Mouse (Mus musculus) spleen, adult 12 weeks (tissue): ENCODE measurements around the gene Vps53.

Experiments
- DNase-seq: peaks from one replicate; pipeline ENCODE4 v3.0.0; 2022; ENCODE audit warnings: low spot score

The Vps53 gene

DNA sequence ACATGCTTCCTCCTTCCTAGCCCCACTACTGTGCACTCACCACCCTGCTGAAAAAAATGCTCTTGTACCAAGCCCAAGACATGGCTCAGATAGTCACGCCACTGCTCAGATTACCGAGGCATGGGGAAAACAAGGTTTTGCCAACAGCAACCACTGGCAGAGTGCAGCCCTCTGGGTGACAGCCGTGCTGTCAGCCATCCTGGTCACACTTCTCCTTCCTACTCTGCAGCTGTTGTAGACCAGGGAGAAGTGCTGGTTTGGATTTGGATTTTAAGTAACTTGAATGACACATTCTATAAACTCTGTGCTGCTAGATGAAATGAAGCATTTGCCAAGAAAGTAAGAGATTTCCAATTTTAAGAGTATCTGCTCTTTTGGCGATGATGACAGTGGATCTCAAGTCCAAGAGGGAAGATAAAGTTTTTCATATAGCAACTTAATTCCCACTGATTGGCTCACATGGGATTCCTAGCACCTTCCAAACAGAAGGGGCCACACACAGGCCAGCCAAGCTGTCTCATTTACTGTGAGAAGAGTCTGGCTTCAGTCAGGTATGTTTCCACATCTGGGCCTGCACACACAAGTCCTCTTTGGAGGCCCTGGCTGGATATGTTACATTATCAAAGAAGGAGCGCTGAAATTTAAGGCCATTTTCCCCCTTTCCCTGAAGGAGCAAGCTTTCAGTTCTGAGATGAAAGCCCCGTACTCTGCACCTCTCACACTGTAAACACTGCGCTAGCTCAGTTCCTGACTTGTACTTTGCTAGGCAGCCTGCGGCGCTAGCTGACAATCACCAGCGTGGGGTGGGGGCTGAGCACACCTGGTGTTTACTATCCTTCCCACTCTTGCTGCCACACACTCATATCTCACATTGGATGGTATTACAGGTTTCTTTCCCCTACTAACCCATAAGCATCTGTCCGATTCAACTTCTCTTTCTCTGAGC, 72.6 kb downstream of the Vps53 start:
- no peak for DNase-seq

- DNase-seq: no peak
Observed at GRCm38 (mm10) chr11:76101154-76101553, 78.3 kb downstream of the Vps53 start.

DNA sequence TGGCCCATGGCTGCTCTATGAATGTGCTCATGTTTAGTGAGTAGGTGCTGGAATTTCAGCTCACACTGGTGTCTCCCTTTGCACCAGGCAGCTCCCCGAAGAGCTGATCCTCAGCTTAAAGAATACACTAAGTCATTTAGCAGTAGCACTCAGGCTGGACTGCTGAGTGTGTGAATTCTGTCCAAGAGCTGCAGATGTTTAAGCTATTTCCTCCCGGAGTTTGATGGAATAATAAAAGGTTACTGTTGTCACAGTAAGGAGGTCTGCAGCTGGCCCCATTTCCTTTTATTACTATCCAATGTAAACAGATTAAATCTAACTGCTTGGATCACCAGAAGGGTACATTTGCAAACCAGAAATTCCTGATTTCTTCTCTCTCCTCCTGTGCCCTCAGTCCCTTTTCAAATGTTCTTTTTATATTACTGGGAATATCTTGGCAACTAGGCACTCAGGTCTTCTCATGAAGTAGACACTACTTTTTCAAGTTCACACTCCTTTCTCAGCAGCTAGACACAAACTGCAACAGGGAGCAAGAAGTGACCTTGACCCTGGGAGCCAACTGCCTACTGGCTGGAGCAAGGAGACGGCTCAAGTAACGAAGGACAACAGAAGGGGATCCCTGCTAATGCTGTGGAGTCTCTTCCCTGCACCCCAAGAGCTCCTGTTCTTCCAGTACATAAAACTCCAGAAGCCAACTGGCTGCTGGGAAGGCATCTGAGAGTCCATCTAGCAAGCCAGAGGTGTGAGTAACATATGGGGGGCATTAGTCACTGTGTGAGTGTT, 80.1 kb downstream of the Vps53 start:
- no peak for DNase-seq

DNA sequence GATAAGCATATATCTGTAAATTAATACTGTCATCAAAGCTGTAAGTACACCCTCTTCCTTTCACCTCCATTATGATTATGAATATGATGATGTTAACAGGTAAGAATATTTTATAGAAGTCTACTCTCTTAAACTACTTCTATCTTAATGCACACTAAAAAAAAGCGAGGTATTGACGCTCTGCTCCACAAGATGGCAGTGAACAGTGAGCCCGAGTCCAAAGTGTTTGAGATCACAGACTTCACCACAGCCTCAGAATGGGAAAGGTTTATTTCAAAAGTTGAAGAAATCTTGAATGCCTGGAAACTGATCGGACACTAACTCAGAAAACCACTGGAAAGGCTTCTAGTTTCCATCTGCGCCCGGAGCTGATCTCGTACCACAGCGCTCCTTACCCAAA, 85.8 kb downstream of the Vps53 start:
- DNase-seq: no peak

- DNase-seq: no peak
Observed at GRCm38 (mm10) chr11:76089776-76090175, 89.7 kb downstream of the Vps53 start.

DNA sequence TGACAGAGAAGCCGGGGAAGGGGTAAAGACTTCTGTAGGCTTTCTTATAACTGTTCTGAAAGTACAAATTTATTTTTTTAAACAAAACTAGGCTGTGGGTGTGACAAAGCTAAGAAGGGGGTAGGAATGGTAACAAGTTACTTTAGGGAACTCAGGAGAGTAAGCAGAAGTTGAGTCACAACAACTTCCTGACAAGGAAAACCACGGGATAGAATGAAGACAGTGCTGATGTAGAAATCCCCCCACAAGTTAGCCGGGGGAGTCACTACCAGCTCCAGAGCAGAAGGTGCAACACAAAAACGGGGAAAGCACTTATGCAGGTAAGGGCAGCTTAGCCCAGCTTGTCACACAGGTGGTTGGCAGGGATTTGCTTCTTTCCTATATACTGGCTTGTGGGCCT, 90.9 kb downstream of the Vps53 start:
- DNase-seq: no peak

DNA sequence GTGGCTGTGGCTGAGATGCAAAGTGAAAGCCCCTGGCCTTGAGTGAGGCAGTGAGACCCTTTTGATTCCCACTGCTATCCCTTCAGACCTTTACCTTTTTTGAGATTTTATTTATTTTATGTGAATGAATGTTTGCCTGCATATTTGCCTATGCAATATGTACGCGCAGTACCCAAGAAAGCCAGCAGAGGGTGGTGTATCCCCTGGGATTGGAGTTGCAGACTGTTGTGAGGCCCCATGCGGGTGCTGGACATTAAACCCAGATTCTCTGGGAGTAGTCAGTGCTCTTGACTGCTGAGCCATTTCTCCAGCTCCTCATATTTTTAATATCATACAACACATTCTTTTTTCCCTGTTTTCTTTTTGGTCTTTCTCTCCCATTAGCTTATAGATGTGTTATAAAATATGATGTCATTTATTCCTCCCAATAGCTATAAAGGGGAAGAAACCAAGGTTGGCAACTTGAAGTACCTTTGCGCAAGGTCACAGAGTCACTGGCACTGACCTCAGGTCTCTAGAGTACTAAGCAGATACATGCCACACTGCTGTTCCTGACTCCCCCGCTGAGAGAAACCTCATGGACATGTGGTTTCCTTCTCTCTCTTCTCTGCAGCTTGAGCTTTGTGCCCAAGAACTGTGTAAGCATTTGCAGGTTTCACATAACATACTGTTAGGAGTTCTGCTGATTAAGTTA, 93.4 kb downstream of the Vps53 start:
- DNase-seq: peak; percentile 24

DNA sequence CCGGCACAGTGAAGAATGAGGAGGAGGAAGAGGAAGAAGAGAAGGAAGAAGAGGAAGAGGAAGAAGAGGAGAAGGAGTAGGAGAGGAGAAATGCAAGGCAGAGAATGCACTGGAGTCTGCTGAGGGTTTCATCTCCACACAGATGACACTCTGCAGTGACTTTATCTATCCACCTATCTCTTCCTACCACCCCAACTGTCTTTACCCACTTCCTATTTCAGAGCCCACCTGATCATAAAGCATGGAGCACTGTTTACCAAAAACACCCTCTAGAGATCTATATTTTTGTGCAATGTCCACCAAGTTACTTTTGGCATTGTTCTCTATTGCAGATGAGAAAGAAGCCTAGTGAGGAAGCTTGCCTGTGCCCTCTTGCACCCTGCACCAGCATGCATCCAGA, 94.5 kb downstream of the Vps53 start:
- no peak for DNase-seq

GRCm38 (mm10) chr11:76083941-76084367, 95.5 kb downstream of the Vps53 start:
- DNase-seq: no peak

- no peak for DNase-seq
Observed at GRCm38 (mm10) chr11:76081048-76081640, 98.3 kb downstream of the Vps53 start.

GRCm38 (mm10) chr11:76080293-76080692, 99.2 kb downstream of the Vps53 start:
- DNase-seq: no peak

DNA sequence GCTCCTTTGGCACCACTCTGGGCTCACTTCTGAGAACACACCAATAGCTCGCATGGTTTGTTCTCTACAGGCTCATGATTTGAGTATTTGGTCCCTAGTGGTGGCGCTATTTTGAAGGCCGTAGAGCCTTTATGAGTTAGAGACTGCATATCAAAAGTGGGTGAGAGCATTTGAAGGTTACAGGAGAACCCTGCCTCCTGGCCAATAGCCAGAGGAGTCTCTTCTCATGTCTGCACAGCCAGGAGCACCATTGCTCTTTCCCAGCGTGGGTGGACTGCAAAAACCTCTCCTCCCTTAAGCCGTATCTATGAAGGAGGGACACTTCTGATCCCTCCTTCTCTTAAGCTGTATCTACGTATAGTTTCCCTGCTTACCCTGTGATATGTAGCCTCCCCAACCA, 102.1 kb downstream of the Vps53 start:
- DNase-seq: no peak

DNA sequence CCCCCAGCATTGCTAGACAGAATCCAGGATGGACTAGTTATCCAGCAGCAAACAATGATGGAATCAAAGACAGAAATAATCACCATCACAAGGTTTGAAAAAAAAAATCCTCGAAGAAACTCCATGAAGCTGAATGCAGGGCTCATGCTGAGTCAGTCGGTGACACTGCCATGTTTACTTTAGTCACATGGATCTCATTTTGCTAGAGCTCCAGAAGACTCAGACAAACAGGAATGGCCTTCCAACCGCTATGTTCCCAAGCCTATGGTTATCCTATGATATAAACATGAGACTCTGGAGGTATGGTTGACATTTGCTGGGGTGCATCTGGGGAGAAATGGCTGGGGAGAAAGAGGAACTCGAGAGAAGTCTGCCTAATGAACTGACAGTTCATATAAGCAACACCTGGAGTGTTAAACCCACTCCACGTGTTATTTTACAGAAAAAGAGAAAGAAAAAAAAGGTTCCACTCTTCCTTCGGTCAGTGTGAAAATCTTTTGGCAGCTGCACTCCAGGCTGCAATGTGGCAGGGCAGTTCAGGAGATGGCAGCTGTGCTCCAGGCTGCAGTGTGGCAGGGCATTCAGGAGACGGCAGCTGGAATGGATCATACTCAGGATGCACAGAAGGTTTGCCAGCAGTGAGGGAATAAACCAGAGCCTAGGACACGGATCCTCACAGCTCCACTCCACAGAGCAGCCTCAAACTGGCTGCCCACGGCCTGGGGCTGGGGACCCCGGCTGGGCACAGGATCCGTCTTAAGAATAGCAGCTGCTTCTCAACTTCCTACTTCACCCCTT, 105.0 kb downstream of the Vps53 start:
- no peak for DNase-seq

DNA sequence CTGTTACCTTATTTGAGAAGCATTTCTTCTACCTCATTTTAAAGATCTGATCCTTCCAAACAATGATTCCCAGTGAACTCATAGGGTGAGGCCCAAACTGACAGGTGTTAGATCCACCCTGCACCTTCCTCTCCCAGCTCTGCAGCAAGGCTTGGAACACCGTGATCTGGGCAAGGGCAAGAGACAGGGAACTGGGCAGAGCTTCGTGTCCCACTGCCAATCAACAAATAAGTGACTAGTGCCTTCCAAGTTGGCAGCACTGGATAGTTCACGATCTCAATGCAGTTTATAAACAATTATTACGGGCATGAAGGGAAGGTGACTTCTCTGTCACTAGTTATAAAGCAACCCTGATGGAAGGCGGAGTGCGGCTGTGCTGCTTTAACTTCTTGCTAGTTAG, 109.6 kb downstream of the Vps53 start:
- DNase-seq: no peak

- DNase-seq: peak; percentile 2
Observed at GRCm38 (mm10) chr11:76066563-76067156, 112.8 kb downstream of the Vps53 start.

GRCm38 (mm10) chr11:76065521-76066095, 113.8 kb downstream of the Vps53 start:
- DNase-seq: no peak

DNA sequence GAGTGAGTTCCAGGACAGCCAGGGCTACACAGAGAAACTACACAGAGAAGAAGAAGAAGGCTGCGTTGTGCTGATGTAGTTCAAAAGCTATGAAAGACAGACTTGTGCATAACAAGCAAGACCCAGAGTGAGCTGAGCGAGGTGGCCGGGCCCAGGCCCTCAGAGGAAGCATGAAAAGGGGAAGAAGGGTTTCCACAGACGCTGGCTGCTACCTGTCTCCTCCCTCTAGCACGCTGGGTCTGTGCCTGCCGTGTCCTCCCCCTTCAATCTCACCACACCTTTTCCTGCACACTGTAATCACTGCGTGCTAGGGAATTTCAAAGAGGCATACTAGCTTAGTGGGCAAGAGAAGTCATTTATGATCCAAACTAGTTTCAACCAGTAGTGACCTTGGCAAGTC, 115.0 kb downstream of the Vps53 start:
- DNase-seq: no peak

GRCm38 (mm10) chr11:76060906-76061305, 118.5 kb downstream of the Vps53 start:
- DNase-seq: no peak

DNA sequence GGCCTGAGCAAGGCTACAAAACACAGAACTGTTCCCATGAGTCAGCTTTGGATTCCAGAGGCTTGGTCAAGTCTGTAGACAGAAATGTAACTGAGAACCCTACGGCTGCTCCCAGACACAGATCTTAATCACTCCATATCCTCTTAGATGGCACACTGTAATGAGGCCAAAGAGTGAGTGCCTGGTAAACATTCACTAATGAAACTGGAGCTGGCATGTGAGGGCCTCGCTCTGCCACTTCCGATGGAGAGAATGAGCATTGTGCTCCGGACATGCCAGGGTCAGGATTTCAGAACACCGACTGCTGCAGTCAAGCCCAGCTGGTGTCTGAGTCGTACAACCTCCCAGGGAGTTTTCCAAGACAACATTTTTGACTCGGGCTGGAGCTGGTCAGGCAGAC, 119.5 kb downstream of the Vps53 start:
- no peak for DNase-seq

GRCm38 (mm10) chr11:76056487-76056886, 123.0 kb downstream of the Vps53 start:
- DNase-seq: no peak
